Mouse (Mus musculus) CD4-positive, CD25-positive, alpha-beta regulatory T cell, adult 4 months (primary cell): ENCODE results near the gene Fam19a1. TPM values are rescaled to one million over a fixed set of nuclear protein-coding genes. Genes with fewer than 3 reads are reported as not detected.
"Not testable (repeated sequence)": the region's sequence is repeated elsewhere in the genome, so short reads cannot be mapped to it uniquely, and the experiment has no call there.

Experiments
- ATAC-seq: one replicate; pipeline ENCODE4 v1.8.0; 2017
- polyA plus RNA-seq, 2 experiments: library from polyadenylated mRNA; unstranded; fragments of 100-300 nt; shearing (Covaris generic); gene quantifications; one replicate each; pipeline ENCODE4 v1.2.1; 2017

Fam19a1 gene
- polyA plus RNA-seq, result under 1 TPM in 1 of 2 experiments, not detected in 1; 0.63 TPM

DNA sequence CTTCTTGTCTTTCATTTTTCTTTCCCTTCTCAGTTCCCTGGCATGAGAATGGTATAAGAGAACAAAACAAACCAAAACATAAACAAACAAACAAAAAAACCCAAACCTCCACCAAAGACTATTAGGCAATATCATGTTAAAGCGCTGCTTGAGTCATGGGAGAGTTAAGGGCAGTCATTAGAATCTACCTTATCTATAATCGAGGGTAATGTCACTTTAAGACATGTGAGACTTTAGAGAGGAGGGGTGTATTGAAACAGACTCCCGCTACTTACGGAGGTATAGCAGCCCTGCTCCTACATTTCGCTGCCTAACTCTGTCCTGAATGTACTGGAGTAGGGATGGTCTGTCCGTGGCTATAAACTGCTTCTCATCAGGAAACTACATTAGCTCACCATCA lies at the start of gene Fam19a1:
Gene Fam19a1 (plus strand): TSS at position 301 of the 400 bp plus-strand sequence.
- ATAC-seq, result no peak

DNA sequence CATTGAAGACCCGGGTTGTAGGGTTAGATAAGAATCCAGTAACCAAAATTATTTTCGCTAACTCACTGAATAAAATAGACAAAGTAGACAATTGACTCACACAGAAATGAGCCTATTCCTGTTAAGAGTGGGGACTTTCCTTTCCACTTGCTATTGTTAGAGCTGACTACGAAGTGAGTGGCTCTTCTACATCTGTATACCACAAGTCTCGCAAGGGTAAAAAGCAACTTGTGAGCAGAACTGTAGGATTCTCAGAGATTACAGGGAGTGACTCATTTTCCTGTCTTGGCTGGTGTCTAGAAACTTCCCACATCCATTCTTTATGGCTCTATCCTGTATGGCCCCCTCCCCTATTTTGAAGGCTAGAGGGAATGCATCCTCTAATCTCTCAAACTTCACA lies 41.9 kb upstream of the Fam19a1 start:
- ATAC-seq, result no peak

DNA sequence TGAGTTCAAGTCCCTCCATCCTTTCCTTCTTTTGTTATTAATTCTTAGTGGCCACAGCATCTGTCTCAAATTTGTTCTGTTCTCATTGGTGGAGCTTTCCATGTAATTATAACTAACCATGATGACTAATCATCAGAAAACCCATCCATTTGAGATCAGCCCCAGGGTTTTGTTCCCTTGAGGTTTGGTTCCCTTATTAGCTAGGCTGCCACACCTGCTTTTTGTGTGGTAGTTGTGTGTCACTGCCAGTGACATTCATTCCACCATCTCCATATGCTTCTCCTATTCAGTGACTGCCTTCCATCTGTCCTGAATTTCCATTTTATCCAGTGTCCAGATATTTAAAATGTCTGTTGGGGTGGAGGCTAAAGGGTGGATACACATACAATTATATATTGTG lies 41.4 kb upstream of the Fam19a1 start:
- ATAC-seq, result no peak

DNA sequence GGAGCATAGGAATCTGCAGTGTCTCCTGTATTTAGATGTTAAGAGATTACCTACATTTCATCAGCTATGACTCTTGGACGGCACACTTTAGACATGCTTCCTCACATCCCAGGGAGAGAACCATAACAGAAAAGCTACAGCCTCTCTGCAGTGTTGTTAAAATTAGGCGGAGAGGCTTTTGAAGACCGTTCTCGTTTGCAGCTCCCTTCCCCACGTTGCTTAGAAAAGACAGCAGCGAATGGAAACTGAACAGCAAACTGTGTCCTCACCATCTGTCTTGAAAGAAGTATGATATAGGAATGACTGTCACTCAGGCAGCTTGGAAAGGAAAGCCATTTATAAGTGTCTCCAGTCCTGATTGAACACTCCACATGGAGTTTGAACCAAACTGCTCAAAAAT lies 23.0 kb upstream of the Fam19a1 start:
- ATAC-seq, result no peak

DNA sequence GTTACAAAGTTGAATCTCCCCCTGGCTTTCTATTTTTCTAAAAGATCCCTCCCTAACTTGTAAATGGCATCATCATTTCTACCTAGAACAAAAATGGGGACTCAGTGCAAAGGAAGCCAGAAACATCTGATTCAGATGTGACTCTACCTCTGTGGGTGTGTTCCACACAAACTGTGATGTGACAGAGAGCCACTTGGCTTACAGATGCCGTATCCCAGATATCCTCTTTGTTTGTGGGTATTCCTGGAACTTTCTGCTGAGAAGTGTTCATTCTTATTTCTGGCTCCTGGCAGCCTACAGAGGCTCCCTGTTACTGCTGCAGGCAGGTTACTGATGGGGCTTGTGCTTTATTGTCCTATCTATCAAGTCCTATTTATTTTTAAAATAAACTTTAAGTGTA lies 19.2 kb upstream of the Fam19a1 start:
- no peak for ATAC-seq

DNA sequence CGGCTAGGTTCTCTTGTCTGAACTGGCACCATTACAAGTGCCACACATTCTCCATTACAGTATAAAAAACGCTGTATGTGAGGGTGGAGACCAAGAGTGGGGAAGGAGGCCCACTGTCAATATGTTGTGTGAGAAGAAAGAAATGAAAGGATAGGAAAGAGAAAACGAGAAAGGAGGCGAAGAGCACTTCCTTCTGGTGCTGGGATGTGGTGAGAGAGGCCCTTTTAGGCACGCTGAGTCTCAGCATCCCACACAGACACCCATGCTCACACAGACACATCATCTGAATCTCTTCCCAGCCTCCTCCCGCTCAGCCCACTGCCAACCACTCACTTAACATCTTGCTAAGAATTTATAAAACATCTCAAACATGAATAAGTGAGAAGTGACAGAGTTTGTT lies 14.7 kb upstream of the Fam19a1 start:
- no peak for ATAC-seq

DNA sequence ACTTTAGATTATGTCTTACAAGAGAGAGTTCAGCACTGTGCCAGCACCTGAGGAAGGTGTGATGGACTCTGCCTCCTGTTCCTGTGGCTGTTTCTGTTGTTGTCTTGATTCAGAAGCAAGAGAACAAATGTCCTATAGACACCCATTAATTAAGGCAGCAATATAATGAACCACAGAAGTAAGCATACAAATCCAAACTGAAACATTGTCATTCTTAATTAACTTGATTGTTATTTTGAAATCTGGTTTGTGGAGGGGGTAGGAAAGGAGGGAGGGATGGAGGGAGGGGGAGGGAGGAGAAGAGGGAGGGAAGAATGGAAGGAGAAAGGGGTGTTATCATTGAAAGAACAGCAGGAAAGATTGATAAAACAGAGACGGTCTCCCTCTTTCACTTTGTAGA lies 1.3 kb upstream of the Fam19a1 start:
- ATAC-seq, result no peak

DNA sequence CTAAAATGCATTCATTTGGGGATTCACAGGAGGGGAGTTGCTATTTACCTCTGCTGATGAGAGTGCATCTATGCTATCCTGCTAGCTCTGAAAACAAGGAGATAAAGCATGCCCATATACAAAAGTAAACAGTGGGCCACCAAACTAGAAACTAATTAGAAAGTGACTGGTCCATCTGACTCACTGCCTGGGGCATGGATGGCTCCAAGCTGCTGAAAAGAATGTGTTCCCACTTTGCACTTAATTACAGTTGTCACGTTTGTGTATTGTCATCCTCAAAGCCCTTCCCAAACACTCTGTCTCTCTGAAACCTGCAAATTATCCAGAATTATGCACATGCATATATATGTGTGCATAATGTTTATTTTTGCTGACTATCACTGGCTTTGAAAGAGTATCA lies 1.2 kb downstream of the Fam19a1 start:
- no peak for ATAC-seq

DNA sequence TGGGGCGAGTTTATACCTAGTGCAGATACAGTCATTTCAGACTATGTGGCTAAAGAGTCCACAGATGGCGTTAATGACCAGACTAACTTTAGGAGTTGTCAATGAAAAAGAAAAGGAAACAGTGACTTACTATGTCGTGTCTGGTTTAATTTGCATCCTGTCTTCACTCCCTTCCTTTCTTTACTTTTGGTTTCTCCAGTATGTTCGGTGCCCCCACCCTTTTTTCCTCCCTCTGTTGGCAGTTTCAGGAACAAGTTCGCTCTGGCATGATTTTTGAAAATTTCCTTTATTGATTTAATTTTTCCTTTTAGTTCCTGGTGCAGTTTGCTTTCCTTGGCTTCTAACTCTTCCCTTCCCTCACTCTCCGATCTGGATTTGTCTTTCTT lies 3.2 kb downstream of the Fam19a1 start:
- ATAC-seq, result no peak

DNA sequence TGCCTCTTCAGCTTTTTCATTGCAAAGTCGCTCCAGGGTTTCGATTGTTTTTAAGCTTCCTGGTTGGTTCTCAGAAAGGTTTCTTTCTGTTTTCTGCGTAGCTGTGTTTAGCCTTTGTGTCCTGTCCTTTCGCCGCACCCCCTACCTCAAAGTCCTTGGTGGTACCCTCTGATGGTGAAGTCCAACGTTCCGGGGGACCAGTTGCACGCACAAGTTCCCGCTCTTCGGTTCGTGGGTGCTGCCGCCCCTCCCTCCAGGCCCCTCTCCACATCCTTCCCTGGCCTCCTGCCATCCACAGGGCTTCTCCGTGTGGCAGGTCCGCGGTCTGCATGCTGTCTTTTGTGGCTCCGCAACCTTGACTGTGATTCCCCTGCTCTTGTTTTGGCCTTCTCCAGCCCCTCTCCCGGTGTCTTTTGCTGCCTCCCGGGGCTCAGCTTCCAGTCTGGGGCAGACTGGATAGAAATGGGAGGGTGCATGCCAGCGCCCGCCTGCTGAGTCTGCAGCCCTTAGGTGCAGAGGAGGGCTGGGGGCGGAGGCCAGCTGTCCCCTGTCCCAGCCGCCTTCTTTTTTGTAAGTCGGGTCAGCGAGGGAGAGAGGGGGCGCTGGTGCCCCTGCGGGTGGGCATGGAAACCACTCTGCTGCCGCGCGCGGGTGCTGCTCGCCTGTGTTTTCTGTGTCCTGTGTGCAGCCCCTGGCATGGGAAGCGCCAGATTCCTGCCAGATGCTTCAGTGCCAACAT lies 3.7 kb downstream of the Fam19a1 start:
- no peak for ATAC-seq

DNA sequence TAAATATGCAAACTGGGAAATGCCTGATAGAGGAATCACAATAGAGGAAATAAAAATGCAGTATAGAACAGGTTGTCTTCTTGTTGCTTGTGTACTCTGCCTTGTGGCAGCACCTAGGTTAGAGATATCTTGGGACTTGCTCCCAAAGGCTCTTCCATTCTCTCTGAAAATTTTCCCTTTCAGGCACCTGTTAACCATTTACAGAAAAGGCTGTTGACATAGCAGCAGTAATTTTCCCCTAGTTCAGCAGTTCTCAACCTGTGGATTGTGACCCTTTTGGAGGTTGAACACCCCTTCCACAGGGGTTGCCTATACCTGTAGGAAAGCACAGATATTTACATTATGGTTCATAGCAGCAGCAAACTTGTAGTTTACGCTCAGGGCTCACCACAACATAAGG lies 30.4 kb downstream of the Fam19a1 start:
- no peak for ATAC-seq

DNA sequence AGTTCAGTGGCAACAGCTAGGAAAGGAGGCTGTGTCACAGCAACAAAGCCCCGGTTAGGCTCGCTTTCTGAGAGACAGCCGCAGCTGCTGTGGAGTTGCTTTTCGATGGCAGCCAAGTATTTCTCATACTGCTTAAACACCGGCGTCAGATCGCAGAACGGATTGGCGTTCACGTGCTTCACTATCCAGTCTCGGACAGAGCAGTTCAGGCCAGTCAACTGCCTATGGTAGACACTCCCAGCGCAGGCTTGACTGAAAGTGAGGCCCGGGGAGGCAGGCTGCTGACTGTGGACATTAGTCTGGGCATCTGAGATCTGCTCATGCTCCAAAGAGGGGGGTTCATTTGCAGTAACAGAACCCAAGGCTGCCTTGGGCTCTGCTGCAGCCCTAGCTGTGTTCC lies 52.4 kb downstream of the Fam19a1 start:
- ATAC-seq, result no peak

DNA sequence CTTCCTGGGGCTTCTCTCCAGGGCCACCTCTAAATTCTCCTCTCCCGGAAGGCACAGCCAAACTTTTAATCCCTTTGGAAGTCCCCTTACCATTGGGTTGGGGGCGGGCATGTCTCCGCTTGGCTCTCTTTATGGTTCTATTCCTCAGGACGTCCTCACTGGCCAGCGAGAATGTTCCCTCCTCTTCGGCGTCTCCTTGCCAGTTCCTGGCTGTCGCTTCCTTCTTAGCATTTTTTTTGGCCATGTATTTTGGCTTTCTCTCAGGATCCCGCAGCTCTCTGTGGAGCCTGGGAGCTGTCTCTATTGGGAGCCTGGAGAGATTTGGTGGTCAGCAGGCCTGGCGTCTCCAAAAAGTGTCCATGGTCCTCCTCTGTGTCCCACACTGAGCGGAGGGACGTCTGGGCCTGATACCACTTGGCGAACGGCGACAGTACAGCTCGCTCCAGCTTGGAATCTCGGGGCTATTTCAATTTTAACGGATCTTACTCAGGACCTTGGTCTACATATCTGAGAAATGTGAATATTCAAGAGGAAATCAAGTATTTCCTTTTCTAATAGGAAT lies 52.9 kb downstream of the Fam19a1 start, which contains the start of gene 1700123L14Rik:
Gene 1700123L14Rik (minus strand): TSS at position 426 of the 562 bp plus-strand sequence.
- ATAC-seq, result no peak

DNA sequence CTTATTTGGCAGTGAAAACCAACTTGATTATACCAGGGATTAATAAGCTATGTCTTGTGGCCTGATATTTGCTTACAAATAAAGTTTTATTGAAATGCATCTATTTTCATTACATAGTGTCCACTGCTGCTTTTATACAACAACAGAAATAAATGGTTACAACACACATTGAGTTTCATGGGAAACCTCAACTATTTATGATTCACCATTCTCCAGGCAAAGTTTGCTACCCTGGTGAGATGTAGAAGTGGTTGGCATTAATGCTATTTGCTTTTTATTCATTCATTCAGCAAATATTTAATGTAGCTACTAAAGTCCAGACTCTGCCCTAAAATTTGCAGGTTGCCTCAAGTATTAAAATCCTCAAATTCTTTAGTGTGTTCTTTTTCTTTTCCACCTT lies 54.1 kb downstream of the Fam19a1 start:
- ATAC-seq, result no peak

DNA sequence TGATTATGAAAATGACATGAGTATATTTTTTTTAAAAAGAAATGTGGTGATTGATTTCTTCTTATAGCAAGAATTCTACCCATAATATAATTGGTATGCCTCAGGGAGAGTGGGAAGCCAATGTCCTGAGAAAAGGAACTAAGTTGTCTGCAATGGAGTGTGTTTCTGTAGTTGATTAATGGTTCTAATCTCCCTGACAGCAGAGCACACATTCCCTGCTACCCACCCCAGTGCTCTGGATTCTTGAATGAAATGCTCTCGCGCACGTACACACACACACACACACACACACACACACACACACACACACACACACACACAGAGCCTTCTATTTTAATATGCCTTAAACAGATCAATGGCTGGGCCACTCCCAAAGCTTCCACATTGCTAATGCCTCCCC lies 60.7 kb downstream of the Fam19a1 start:
- no peak for ATAC-seq

DNA sequence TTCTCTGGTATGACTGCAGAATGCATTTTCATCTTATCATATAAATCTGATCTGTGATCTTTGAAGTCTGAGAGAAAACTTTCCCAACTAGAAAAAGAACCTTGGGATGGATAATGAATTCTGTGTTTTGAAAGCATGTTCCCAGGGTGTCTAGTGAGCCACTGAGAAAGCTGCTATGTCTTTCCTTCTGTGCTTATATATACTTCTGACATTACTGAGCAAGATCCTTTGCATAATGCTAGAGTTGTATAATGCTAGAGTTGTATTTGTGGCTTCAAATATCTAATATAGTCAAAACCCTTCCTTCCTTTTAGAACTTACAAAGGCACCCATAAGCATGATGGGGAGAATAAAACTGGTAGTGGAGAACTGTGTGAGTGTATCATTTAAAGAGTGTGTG lies 65.6 kb downstream of the Fam19a1 start:
- ATAC-seq, result no peak

DNA sequence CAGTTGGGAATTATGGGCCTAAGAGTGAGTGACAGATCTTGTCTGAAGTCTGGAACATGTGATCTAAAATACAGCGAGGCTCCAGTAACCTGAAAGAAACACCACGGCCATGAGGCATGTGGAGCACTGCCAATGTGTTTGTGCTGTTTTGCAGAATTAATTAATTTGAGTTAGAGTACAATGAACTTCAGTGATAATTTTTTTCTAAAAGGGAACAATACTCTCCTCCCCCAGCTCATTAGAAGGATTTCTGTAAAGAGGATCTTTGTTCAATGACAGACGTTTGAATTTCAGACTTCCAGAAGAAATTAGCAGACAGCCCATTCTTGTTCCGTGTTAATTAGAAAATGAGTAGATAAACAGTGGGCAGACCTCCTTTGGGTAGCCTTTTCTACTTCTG lies 70.4 kb downstream of the Fam19a1 start:
- ATAC-seq, result no peak

DNA sequence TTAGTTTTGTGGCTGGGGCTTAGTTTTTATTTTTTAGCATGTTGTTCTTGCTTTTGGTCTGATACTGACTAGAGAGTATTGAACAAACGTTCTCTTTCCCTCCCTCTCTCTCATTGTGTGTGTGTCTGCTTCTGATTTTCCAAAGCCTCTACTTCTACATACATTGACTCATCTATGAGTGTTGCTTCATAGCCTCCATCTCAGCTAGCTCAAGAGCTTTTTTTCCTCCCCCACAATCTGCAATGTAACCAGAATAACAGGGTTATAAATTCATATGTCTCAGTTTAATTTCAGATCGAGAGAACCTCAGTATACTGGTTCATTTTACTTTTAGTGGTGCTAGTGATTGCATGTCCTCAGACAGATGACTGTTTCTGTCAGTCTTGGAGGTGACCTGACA lies 73.6 kb downstream of the Fam19a1 start:
- no peak for ATAC-seq

DNA sequence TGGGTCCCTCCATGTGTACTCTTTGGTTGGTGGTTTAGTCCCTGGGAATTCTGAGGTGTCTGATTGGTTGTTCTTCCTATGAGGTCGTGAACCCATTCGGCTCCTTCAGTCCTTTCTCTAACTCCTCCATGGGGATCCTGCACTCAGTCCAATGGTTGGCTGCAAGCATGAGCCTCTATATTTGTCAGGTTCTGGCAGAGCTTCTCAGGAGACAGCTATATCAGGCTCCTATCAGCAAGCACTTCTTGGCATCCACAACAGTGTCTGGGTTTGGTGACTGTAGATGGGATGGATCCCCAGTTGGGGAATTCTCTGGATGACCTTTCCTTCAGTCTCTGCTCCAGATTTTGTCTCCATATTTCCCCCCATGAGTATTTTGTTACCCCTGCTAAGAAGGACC lies 86.0 kb downstream of the Fam19a1 start:
- not testable (repeated sequence) for ATAC-seq

DNA sequence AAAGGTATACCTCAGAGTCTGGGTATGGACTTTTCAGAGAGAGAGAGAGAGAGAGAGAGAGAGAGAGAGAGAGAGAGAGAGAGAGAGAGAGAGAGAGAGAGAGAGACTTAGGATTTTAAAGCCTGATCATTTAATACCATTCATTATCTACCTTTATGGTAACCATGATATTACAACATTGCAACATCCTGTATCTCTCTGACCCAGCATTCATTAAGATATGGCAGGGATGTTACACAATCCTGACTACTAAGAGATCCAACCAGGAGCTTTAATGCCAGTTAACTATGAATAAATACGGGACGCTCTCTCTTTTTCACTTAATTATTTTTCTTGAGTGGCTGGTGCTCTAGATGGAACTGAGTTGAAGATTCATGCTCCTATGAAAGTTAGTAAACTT lies 92.4 kb downstream of the Fam19a1 start:
- no peak for ATAC-seq

DNA sequence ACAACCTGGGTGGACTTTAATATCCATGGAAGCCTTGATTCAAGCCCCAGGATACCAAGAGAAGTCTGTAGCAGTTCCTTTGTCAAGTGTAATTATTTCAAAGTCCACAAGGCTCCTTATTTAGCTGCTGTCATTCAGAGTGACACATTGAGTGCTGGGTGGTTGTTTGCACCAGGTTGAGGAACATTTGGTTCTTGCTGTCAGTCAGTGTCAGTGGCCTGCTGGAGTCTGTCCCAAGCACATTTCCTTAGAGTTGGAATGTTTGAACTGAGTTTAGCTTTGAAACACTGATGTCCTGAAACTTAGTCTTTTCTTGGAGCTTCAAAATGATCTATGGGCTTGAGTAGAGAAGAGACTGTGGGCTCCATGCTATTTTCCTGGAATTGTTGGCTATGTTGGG lies 121.9 kb downstream of the Fam19a1 start:
- no peak for ATAC-seq

DNA sequence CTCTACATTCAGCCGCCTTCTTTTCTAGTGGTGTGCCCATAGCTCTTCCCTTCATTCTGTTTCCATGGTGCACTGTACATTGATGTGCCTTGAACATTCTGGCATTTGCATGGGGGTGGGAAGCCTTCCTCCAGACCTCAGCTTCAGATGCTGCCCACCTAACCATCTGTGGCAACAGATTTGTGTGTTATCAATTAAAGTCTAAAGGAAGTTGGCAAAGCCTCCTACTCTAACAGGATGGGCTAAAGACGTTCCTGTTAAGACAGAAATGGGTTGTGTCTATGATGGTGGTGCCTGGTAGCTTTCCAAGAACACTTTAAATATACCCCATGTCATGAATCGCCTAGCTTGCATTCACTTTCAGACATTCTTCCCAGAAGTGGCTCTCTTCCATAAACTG lies 131.4 kb downstream of the Fam19a1 start:
- no peak for ATAC-seq

DNA sequence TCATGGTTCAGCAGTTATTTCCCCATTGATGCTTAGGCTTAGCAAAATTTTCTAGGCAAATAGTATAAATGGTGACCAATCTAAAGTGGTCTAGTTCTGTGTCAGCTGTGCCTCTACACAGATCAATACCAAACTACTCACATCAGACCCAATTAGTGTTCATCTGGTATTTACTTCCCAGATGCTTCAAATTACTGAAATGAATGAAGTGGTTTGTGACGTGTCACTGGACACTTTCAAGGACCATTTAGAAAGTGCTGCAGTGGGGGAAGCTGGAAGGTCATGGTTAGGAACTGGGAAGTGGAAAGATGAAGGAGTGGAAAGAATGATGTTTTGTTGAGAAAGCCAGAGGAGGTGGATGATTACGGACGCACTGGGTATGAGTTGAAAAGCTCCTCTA lies 139.0 kb downstream of the Fam19a1 start:
- no peak for ATAC-seq

DNA sequence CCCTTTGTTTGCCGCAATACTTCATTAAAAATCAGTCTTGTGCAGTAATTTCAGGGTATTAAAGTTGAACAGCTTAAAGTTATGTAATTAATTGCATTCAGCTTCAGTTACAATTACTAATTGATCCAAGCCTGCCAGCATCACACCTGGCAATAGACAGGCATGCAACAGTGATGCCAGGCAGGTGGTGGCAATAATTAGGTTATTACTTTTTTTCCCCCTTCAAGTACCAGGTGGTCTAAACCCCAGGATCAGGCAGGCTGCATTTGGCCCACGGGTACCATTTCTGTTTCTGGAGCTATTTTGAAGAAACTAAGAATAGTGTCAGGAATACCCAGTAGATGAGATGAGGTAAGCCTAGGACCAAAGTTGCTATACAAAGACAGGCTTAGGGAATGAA lies 141.9 kb downstream of the Fam19a1 start:
- ATAC-seq, result no peak

DNA sequence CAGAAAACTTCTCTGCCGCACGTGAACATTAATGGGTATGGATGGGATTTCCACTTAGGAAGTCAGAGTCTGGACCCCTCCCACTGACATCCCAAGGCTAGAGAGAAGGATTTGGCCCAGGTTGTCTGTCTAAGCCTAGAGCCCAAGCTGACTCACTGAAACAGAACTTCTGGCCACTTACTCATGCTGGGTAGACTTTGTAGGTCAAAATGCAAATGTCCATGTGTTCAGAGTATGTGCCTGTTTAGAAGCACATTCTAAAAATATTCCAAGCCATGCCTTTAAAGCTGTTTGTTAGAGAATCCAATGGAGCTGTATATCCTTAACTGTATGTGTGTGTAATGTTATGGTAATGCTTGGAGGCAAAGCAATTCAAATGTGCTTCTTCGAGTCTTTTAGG lies 145.7 kb downstream of the Fam19a1 start:
- no peak for ATAC-seq
